Comparison of ENCODE assay signal across 29 mouse cellular contexts in genomic region chr4:100286111-100286541, GRCm38 (mm10).
DNase-seq lines count a peak whose midpoint lies in the region; ATAC-seq lines count a peak whose summit lies in the region.
"Had no signal": no experiment of that assay in that cellular context is flagged by ENCODE, and none has a peak within 500 bp of the region (broad histone marks: within the 10 kb centered on the region; RNA-seq: fewer than 3 reads in every experiment).

No protein-coding gene starts in this region.

- H3K4me2 ChIP-seq in heart, embryonic 15.5 days: no peak overlapping the region
- H3K4me2 ChIP-seq in heart, embryonic 11.5 days: no peak overlapping the region
- H3K4me2 ChIP-seq in neural tube, embryonic 15.5 days: no peak overlapping the region
- H3K4me2 ChIP-seq: embryonic facial prominence, embryonic 13.5 days; forebrain, embryonic 15.5 days; heart, embryonic 12.5 days; hindbrain, embryonic 14.5 days; liver, embryonic 15.5 days; midbrain, embryonic 12.5 days; neural tube, embryonic 12.5 days; stomach, embryonic 15.5 days had no signal

- H3K27me3 ChIP-seq in heart, embryonic 15.5 days: no peaks in the 10 kb centered on the region
- H3K27me3 ChIP-seq in heart, embryonic 11.5 days (ENCODE audit: control insufficient read depth, insufficient read depth, low read length): no peaks in the 10 kb centered on the region; the same call in 1 of the 2 replicates
- no peaks in the 10 kb centered on the region for H3K27me3 ChIP-seq in neural tube, embryonic 15.5 days (replicated peaks)
- H3K27me3 ChIP-seq: embryonic facial prominence, embryonic 13.5 days; forebrain, embryonic 15.5 days; heart, embryonic 12.5 days; liver, embryonic 15.5 days; midbrain, embryonic 12.5 days; neural tube, embryonic 12.5 days; Patski; stomach, embryonic 15.5 days had no signal

- WGBS in heart, embryonic 15.5 days: 60% methylated on average over 7 of the region's 7 CpGs
- WGBS in heart, embryonic 11.5 days (ENCODE audit: insufficient replicate concordance): 65% methylated on average over 7 of the region's 7 CpGs
- 84% methylated on average over 7 of the region's 7 CpGs for WGBS in neural tube, embryonic 15.5 days

- H3K27ac ChIP-seq in heart, embryonic 15.5 days: peak overlapping the region; percentile 26; the same call in 1 of the 2 replicates
- H3K27ac ChIP-seq in heart, embryonic 11.5 days (ENCODE audit: low read depth, low read length): no peak overlapping the region
- H3K27ac ChIP-seq in neural tube, embryonic 15.5 days (replicated peaks): no peak overlapping the region
- H3K27ac ChIP-seq: embryonic facial prominence, embryonic 13.5 days; forebrain, embryonic 15.5 days; hindbrain, embryonic 14.5 days; liver, embryonic 15.5 days; midbrain, embryonic 12.5 days; neural tube, embryonic 12.5 days; stomach, embryonic 15.5 days had no signal

- ATAC-seq in heart, embryonic 15.5 days (replicated peaks; ENCODE audit: insufficient number of reproducible peaks, insufficient read depth, low FRiP score, low read depth): no peak
- ATAC-seq in heart, embryonic 11.5 days (replicated peaks; ENCODE audit: insufficient number of reproducible peaks, low FRiP score, low TSS enrichment): no peak
- no peak for ATAC-seq in neural tube, embryonic 15.5 days (ENCODE audit: low FRiP score)
- ATAC-seq: forebrain, embryonic 15.5 days; intestine, embryonic 16.5 days had no signal

- H3K36me3 ChIP-seq in heart, embryonic 15.5 days: no peaks in the 10 kb centered on the region
- H3K36me3 ChIP-seq in heart, embryonic 11.5 days (ENCODE audit: control insufficient read depth, insufficient read depth, low read length): no peaks in the 10 kb centered on the region
- H3K36me3 ChIP-seq in neural tube, embryonic 15.5 days: no peaks in the 10 kb centered on the region
- H3K36me3 ChIP-seq: embryonic facial prominence, embryonic 13.5 days; forebrain, embryonic 15.5 days; heart, embryonic 12.5 days; liver, embryonic 15.5 days; midbrain, embryonic 12.5 days; neural tube, embryonic 12.5 days; stomach, embryonic 15.5 days had no signal

- H3K9me3 ChIP-seq in heart, embryonic 15.5 days (replicated peaks): no peaks in the 10 kb centered on the region
- no peaks in the 10 kb centered on the region for H3K9me3 ChIP-seq in heart, embryonic 11.5 days (replicated peaks; ENCODE audit: control insufficient read depth, low read length)
- H3K9me3 ChIP-seq in neural tube, embryonic 15.5 days (replicated peaks): no peaks in the 10 kb centered on the region
- H3K9me3 ChIP-seq: embryonic facial prominence, embryonic 13.5 days; forebrain, embryonic 15.5 days; heart, embryonic 12.5 days; liver, embryonic 15.5 days; midbrain, embryonic 12.5 days; neural tube, embryonic 12.5 days; stomach, embryonic 15.5 days had no signal

- H3K9ac ChIP-seq in heart, embryonic 15.5 days: no peak overlapping the region
- H3K9ac ChIP-seq in heart, embryonic 11.5 days (ENCODE audit: low read depth, low read length): no peak overlapping the region
- no peak overlapping the region for H3K9ac ChIP-seq in neural tube, embryonic 15.5 days (replicated peaks)
- H3K9ac ChIP-seq: embryonic facial prominence, embryonic 13.5 days; forebrain, embryonic 15.5 days; heart, embryonic 12.5 days; hindbrain, embryonic 14.5 days; liver, embryonic 15.5 days; midbrain, embryonic 12.5 days; neural tube, embryonic 12.5 days; stomach, embryonic 15.5 days had no signal

- peak; percentile 15 for DNase-seq in adrenal gland, postnatal 14 days
- DNase-seq in adrenal gland, adult 2 months: no peak
- peak; percentile 10 for DNase-seq in neural tube, embryonic 10.5 days (ENCODE audit: extremely low spot score, low spot score)
- DNase-seq in skeletal muscle tissue, adult 2 months (ENCODE audit: low read depth, low spot score): peak; percentile 22
- no peak for DNase-seq in thymus, postnatal 10 days (ENCODE audit: low spot score in 2 of 2)
- DNase-seq: adrenal gland, adult 8-10 months; cerebellum, adult 2 months; cerebellum, postnatal 25 days; gastrocnemius, postnatal 10 days; kidney, adult 9 months; kidney, postnatal 14 days; left cerebral cortex, postnatal 4 days; liver; lung, postnatal 14 days; right cerebral cortex, adult 18-20 months; right cerebral cortex, postnatal 4 days had no signal

- H3K4me3 ChIP-seq in heart, embryonic 15.5 days: no peak overlapping the region
- H3K4me3 ChIP-seq in heart, embryonic 11.5 days (ENCODE audit: low read depth, low read length): no peak overlapping the region
- no peak overlapping the region for H3K4me3 ChIP-seq in neural tube, embryonic 15.5 days (replicated peaks)
- H3K4me3 ChIP-seq: embryonic facial prominence, embryonic 13.5 days; forebrain, embryonic 15.5 days; heart, embryonic 12.5 days; liver, embryonic 15.5 days; midbrain, embryonic 12.5 days; neural tube, embryonic 12.5 days; stomach, embryonic 15.5 days had no signal

- peaks cover 28% of the 10 kb centered on the region for H3K4me1 ChIP-seq in heart, embryonic 15.5 days (replicated peaks)
- H3K4me1 ChIP-seq in heart, embryonic 11.5 days (ENCODE audit: control insufficient read depth, insufficient read depth, low read length): no peaks in the 10 kb centered on the region
- no peaks in the 10 kb centered on the region for H3K4me1 ChIP-seq in neural tube, embryonic 15.5 days
- H3K4me1 ChIP-seq: forebrain, embryonic 15.5 days; liver, embryonic 15.5 days; midbrain, embryonic 12.5 days; neural tube, embryonic 12.5 days had no signal

Comparison
In these comparisons a context has a peak if more than half of its experiments do, and no peak if none do; other contexts are left out.
1. DNase-seq: peak in adrenal gland, postnatal 14 days (single experiment), neural tube, embryonic 10.5 days (single experiment) and skeletal muscle tissue, adult 2 months (single experiment); none in adrenal gland, adult 2 months (single experiment) and thymus, postnatal 10 days (0 of 2).